Mouse (Mus musculus) embryo, embryonic 11.5 days (tissue): ENCODE measurements around the gene Cox5a.

Experiments
- DNase-seq: peaks from one replicate; pipeline ENCODE4 v3.0.0-alpha.2; 2012; ENCODE audit warnings: low read depth, low spot score

The Cox5a gene

GRCm38 (mm10) chr9:57521056-57521911, at the start of gene Cox5a:
TSS of gene Cox5a (plus strand) at chr9:57521274.
- peak; percentile 84 for DNase-seq

DNA sequence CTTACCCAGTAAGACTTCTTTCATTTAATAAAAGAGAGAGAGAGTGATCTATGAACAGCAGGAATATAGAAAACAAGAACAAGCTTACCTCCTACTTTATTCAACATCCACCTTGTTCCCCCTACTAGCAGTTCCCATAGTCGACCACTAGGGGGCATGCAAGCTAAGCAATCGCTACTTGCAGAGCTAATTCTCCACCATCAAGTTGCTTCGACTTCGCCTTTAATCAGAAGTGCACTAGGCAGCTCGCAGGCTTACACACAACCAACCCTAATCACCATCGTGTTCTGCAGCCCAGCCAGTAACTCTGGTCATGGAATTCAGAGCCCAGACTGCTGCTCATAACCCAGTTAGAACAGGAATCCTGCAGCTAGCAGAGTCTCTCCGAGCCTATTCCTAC, 35.3 kb upstream of the Cox5a start:
- DNase-seq: peak; percentile 75

- no peak for DNase-seq
Observed at GRCm38 (mm10) chr9:57487807-57488206, 33.3 kb upstream of the Cox5a start.

DNA sequence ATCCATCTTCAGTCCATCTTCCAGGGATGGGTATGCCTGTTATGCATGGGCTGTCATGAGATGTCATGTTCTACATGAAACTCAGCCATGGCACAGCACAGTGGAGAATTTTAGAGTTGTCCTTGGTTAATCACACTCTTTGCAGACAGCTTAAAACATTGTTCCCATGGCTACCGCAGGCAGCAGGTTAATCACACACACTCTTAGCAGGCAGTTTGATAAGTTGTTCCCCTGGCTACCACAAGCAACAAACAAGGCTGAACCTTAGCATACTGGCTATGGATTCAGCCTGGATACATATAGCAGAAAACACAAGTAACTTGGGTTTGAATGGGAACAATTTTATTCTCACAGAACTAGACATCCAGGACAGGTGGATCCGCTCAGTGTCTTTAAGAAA, 27.5 kb upstream of the Cox5a start:
- no peak for DNase-seq

GRCm38 (mm10) chr9:57494970-57495369, 26.1 kb upstream of the Cox5a start:
- DNase-seq: no peak

- DNase-seq: no peak
Observed at GRCm38 (mm10) chr9:57497236-57497635, 23.8 kb upstream of the Cox5a start.

DNA sequence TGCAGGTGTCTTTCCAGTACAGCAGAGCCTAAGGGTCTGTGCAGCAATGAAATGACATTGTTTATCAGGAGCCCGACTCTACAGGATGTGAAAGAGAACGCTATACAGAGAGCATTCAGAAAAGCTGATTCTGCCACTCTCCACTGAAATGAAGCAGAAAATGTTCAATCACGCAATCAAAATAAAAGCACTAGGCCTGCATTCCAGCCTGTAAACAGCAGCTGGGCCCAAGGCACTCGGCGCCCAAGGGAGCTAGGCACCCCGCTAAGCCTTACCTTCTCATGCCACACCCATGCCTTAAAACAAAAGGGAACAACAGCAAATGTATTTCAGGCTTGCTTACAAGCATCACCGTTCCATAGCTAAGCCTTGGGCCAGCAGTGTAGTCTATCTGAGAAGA, 22.5 kb upstream of the Cox5a start:
- no peak for DNase-seq

GRCm38 (mm10) chr9:57501452-57501851, 19.6 kb upstream of the Cox5a start:
- no peak for DNase-seq

GRCm38 (mm10) chr9:57501861-57502260, 19.2 kb upstream of the Cox5a start:
- DNase-seq: no peak

DNA sequence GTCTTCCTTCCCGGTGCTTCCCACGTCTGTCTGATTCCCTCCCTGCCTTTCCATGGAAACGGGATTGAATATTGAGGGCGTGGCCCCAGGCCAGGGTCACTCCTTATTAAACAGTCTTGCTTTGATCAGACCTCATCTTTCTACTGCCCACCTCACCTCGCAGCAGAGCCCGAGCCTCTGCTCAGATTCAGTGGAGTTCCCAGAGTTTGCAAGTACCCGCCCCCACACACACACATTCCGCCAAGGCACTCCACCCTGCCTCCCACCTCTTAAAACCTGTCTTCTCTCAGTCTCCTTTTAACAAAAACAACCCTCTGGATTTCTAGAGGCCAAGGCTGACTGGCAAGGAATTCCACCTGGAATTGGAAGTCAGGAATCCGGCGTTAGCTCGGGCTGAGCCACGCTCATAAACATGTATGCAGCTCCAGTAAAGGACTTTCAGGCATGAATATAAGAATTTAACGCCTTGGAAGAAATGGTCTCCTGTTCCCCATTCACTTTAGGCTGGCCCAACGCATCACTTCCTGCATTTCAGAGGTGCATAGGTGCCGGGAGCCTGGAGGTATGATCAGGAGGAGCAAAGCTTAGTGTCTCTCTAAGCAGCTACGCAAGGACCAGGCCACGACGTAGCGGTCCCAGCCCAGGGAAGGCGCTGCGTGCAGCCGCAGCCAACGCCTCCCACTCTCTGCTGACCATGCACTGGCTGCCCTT, 18.0 kb upstream of the Cox5a start:
- no peak for DNase-seq

DNA sequence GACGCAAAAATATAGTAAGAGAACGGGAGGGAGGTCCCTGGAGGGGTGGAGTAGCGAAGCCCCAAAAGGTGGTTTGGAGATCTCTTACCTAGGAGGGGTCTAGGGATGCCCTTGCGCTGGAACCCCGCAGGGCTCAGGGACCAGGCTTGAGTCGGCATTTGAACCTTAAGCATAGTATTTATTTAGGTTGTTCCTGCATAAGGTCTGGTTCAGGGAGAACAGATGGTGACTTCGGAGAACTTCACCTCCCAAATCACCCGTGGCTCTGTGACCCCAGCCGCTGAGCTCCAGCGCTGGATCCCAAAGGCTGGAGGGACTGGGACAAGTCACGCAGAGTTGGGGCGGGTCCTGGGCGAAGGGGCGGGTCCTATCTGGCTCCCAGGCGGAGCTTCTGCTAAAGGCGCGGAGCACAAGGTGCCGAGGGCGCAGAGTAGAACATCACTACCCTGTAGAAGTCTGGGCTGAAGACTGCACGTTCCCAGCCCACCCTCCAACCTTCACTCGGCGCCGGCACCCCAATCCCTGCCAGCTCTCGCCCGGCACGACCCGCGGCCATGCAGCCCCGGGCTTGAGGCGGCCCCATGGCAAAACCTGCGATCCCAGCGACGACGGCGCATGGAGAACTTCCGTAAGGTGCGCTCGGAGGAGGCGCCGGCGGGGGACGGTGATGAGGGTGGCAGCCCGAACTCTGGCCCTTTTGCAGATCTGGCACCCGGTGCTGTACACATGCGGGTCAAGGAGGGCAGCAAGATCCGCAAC, 17.3 kb upstream of the Cox5a start, which contains the start of gene Rpp25:
TSS of gene Rpp25 (plus strand) at position 405 of the 759 bp plus-strand sequence.
- DNase-seq: no peak

GRCm38 (mm10) chr9:57504381-57504700, 16.7 kb upstream of the Cox5a start:
- DNase-seq: no peak

DNA sequence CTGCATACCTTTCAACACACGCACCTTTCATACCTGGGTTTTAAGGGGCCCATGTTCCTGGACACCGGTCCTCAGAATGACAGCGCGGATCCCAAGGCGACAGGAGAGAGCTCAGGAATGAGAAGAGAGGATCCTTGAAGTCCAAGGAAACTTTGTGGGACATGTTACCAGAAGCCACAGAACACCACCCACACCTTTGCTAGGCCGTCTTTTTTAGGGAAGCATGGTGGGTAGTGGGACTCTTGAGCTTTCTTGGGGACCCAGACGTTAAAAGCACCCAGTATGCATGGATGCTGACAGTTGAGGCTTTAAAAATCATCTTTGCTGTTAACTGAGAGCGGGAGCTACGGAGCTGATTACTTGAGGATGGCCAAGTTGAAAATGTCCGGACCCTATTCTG, 16.2 kb upstream of the Cox5a start:
- DNase-seq: no peak

DNA sequence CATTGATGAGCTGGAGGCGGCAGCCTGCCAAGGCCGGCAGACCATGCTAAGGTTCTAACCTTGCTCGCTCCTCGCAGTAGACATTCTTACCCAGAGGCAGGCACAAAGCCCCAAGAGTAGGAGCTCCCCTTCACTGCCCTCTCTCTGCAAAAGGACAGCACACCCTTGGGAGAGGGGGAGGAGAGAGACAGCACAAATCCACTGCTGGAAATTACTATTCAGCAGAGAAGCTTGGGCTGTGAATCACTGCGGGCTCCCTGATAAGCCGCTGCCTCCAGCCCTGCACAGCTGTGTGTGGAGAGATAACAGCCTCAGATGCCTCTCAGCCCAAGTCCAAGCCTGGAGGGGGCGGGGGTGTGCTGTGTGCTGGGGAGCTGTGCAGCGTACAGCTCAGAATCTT, 15.4 kb upstream of the Cox5a start:
- no peak for DNase-seq

DNA sequence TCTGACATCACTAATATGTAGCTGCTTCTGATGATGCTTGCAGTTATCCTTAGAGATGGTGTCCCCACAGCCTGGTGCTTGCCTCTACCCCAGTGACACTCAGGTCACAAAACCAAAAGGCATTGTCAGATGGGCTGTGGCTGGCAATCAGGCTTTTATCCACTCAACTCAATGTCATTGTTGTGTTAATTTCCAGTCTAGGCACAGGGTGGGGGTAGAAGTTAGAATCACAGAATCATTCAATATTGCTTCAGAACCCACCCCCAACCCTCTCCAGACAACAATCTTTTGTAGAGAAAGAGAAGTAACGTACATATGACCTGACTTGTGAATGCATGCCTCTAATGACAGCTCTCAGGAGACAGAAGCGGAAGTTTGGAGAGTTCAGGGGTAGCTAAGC, 10.5 kb upstream of the Cox5a start:
- DNase-seq: no peak

GRCm38 (mm10) chr9:57517113-57517512, 4.0 kb upstream of the Cox5a start:
- no peak for DNase-seq

DNA sequence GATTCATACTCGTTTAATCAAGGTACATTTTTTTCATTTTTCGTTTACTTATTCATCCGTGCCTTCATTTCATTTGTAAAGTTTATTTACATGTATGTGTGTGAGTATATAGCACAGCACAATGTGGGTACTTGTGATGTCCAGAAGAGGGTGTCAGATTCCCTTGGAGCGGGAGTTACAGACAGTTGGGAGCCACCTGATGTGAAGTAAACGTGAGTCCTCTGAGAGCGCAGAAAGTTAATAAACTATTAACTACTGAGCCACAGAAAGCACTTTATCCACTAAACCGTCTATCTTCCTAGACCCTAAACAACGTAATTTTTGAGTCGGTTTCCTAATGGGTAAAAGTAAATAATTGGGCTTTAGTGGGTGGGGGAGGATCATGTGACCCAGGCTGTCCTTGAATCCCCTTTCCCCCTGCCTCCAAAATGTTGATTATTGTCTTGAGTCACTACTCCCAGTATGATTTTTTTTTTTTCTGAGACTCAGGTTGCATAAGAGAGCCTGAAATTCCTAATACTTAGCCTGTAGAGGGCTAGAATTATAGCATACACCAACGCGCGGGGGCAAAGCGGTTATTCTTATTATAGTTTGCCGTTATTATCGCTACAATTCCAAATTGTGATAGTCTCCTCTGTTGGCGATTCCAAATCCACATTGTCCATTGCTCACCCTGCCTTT, 559 bp upstream of the Cox5a start:
- no peak for DNase-seq

- DNase-seq: no peak
Observed at GRCm38 (mm10) chr9:57522114-57522860, 1.2 kb downstream of the Cox5a start.

DNA sequence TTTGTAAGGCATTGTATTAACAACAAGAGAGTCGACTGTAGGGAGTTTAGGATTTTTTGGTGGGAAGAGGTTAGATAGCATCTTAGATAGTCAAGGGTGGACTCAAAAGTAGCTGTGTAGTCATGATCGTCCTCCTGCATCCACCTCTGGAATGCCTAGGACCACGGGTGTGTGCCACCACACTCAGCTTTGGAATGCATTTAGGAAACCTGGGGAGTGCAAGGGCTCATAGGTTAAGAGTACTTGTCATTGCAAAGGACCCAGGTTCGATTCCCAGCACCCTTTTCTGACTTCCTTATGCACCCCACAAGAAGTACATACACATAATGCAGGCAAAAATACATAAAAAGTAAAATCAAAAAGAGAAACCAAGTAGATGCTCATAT, 1.8 kb downstream of the Cox5a start:
- DNase-seq: no peak

GRCm38 (mm10) chr9:57523754-57524153, 2.7 kb downstream of the Cox5a start:
- DNase-seq: no peak

DNA sequence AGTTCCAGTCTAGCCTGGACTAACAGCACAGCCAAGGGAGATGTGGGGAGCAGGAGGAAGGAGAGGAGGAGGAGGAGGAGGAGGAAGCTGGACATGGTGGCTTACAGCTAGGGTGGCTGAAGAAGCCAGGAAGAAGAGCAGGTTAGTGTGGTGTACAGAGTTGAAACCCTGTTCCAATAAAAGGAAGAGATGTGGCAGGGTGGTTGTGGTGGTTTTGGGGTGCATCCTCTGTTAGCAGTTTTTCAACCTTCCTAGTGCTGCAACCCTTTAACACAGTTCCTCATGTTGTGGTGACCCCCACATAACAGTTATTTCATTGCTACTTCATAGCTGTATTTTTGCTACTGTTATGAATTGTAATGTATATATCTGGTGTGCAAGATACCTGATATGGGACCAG, 3.4 kb downstream of the Cox5a start:
- DNase-seq: no peak
